7 mouse cellular contexts compared by ENCODE assay signal in genomic region chr12:112145875-112146651, GRCm38 (mm10). TPM values are rescaled to one million over a fixed set of nuclear protein-coding genes. Genes with fewer than 3 reads are reported as not detected.
DNase-seq lines count a peak whose midpoint lies in the region; ATAC-seq and TF ChIP-seq lines count a peak whose summit lies in the region.

Gene Kif26a (plus strand): TSS chr12:112146208.

- H3K27ac ChIP-seq in forebrain, embryonic 13.5 days: peak within 1 kb of the TSS; percentile 85
- H3K27ac ChIP-seq in small intestine, adult 2 months (ENCODE audit: insufficient read depth, low read depth, low read length): no peak within 1 kb of the TSS

- peaks cover 10% of the 10 kb centered on the region for H3K36me3 ChIP-seq in forebrain, embryonic 13.5 days (ENCODE audit: poor library complexity, severe bottlenecking)
- no peaks in the 10 kb centered on the region for H3K36me3 ChIP-seq in small intestine, adult 2 months (ENCODE audit: control insufficient read depth, insufficient read depth, low read length)

- TF ChIP-seq CTCF in small intestine, adult 2 months (IDR thresholded peaks at IDR 0.05; ENCODE audit: extremely low read depth, insufficient read length, insufficient replicate concordance, low read depth, low read length): peak; percentile 66; the same call in 1 of the 2 replicates

- peaks cover 84% of the 10 kb centered on the region for H3K4me1 ChIP-seq in forebrain, embryonic 13.5 days
- peaks cover 5% of the 10 kb centered on the region; the same call in 1 of the 2 replicates for H3K4me1 ChIP-seq in small intestine, adult 2 months (ENCODE audit: control insufficient read depth, insufficient read depth, insufficient read length, low read length)

- peak within 1 kb of the TSS; percentile 87 for H3K9ac ChIP-seq in forebrain, embryonic 13.5 days

- ATAC-seq in forebrain, embryonic 13.5 days: peak; percentile 79

- H3K4me3 ChIP-seq in forebrain, embryonic 13.5 days: peak within 1 kb of the TSS; percentile 74
- H3K4me3 ChIP-seq in small intestine, adult 2 months (ENCODE audit: low read depth, low read length): peak within 1 kb of the TSS; percentile 54

- under 1% methylated on average over 57 of the region's 68 CpGs for WGBS in forebrain, embryonic 13.5 days
- 2% methylated on average over 68 of the region's 68 CpGs for WGBS in small intestine, adult 2 months

- intact Hi-C loops in heart, postnatal 14 days (cut with DNase I): loop anchor here (1.0 to 5.0 kb wide), 6 partner anchors 39 to 397 kb away; no protein-coding TSS in a partner anchor

- H3K27me3 ChIP-seq in forebrain, embryonic 13.5 days: peaks cover 31% of the 10 kb centered on the region
- H3K27me3 ChIP-seq in small intestine, adult 2 months (ENCODE audit: control insufficient read depth, insufficient read depth, low read length): peaks cover 49% of the 10 kb centered on the region

- no peaks in the 10 kb centered on the region for H3K9me3 ChIP-seq in forebrain, embryonic 13.5 days (replicated peaks)

- peak; percentile 76 for DNase-seq in MN1 (ENCODE audit: low spot score)
- peak; percentile 64 to 75 for DNase-seq in adrenal gland, postnatal 36 days
- DNase-seq in heart, postnatal 14 days: peak; percentile 74 to 75
- peak; percentile 46 to 60 for DNase-seq in layer of hippocampus, postnatal 10 days (ENCODE audit: low spot score in 2 of 2)
- DNase-seq in lung, postnatal 25 days (ENCODE audit: low spot score): peak; percentile 31

- no peak for TF ChIP-seq POLR2A in small intestine, adult 2 months (IDR thresholded peaks at IDR 0.05; ENCODE audit: low read depth, low read length)

- H3K4me2 ChIP-seq in forebrain, embryonic 13.5 days: peak within 1 kb of the TSS; percentile 95

RNA-seq across cellular contexts. Expression of gene Kif26a, which starts in this region (rescaled TPM):
- total RNA-seq in adrenal gland, postnatal 36 days (2021): 1 to 10 TPM; 4.9 to 9.5 TPM
- 10.9 and 14.4 TPM in 2 replicates for polyA plus RNA-seq in forebrain, embryonic 13.5 days (2015; fragmentation: Nextera tagmentation; extraction: Ambion mirVana)
- 10 to 100 TPM; 22.0 to 23.1 TPM for total RNA-seq in heart, postnatal 14 days (2021)
- 10 to 100 TPM in 1 of 2 experiments, 1 to 10 TPM in 1; 7.6 to 10.0 TPM for total RNA-seq in layer of hippocampus, postnatal 10 days (2021)
- polyA plus RNA-seq in small intestine, adult 2 months (2012; rRNA removed): 2.1 and 2.7 TPM in 2 replicates
